Comparison of ENCODE assay signal across 29 mouse cellular contexts in genomic region chr19:37615039-37615630, GRCm38 (mm10).
DNase-seq lines count a peak whose midpoint lies in the region; ATAC-seq and TF ChIP-seq lines count a peak whose summit lies in the region.
"Had no signal": no experiment of that assay in that cellular context is flagged by ENCODE, and none has a peak within 500 bp of the region (broad histone marks: within the 10 kb centered on the region; RNA-seq: fewer than 3 reads in every experiment).

No protein-coding gene starts in this region.

- WGBS in heart, postnatal 0 days: 55% methylated on average over 4 of the region's 4 CpGs
- WGBS in midbrain, embryonic 11.5 days: 72% methylated on average over 4 of the region's 4 CpGs
- WGBS in midbrain, postnatal 0 days: 66% methylated on average over 4 of the region's 4 CpGs

- ATAC-seq in frontal cortex, adult (ENCODE audit: low TSS enrichment): 0 out of 2 replicates have a peak, but pooled peaks have one; percentile 34
- peak; percentile 39; the same call in 1 of the 2 replicates for ATAC-seq in heart, postnatal 0 days (ENCODE audit: insufficient read depth, low read depth)
- ATAC-seq in midbrain, embryonic 11.5 days (ENCODE audit: low FRiP score): no peak
- ATAC-seq in midbrain, postnatal 0 days (ENCODE audit: low FRiP score): no peak
- ATAC-seq in activated CD4-positive, CD25-positive, alpha-beta regulatory T cell, adult 4 months: no peak
- ATAC-seq: hindbrain, embryonic 16.5 days; Patski had no signal

- no peaks in the 10 kb centered on the region for H3K27me3 ChIP-seq in heart, postnatal 0 days (ENCODE audit: control insufficient read depth, insufficient read depth, low read length)
- H3K27me3 ChIP-seq in midbrain, embryonic 11.5 days (ENCODE audit: control insufficient read depth, insufficient read depth, low read length): no peaks in the 10 kb centered on the region
- H3K27me3 ChIP-seq in midbrain, postnatal 0 days (ENCODE audit: insufficient read depth, low read length): no peaks in the 10 kb centered on the region
- H3K27me3 ChIP-seq: embryonic facial prominence, embryonic 15.5 days; forebrain, embryonic 12.5 days; kidney, embryonic 15.5 days; limb, embryonic 15.5 days; midbrain, embryonic 12.5 days; neural tube, embryonic 13.5 days; Patski had no signal

- no peak for TF ChIP-seq EP300 in heart, postnatal 0 days (IDR thresholded peaks at IDR 0.05; ENCODE audit: low read depth)

- no peak overlapping the region for H3K27ac ChIP-seq in heart, postnatal 0 days (ENCODE audit: low read depth)
- H3K27ac ChIP-seq in midbrain, embryonic 11.5 days (ENCODE audit: low read depth, low read length): no peak overlapping the region
- H3K27ac ChIP-seq in midbrain, postnatal 0 days (ENCODE audit: low read depth, low read length): no peak overlapping the region
- H3K27ac ChIP-seq: embryonic facial prominence, embryonic 15.5 days; forebrain, embryonic 12.5 days; heart, adult 2 months; kidney, embryonic 15.5 days; left cerebral cortex, adult 2 months; limb, embryonic 15.5 days; liver, embryonic 14.5 days; macrophage; midbrain, embryonic 12.5 days; neural tube, embryonic 13.5 days had no signal

- DNase-seq in frontal cortex, postnatal 25 days (ENCODE audit: low spot score in 2 of 2): no peak
- peak; percentile 6 for DNase-seq in heart, postnatal 0 days (ENCODE audit: low spot score)
- no peak for DNase-seq in heart, postnatal 14 days
- DNase-seq in midbrain, embryonic 11.5 days (ENCODE audit: low spot score, missing footprints): peak; percentile 61
- no peak for DNase-seq in midbrain, postnatal 0 days (ENCODE audit: low spot score)
- DNase-seq: adrenal gland, postnatal 25 days; cerebellum, adult 18-20 months; cerebellum, postnatal 10 days; gastrocnemius, postnatal 25 days; heart, adult 2 months; heart, postnatal 10 days; kidney, adult 18-20 months; kidney, postnatal 25 days; lung, adult 2 months; lung, postnatal 10 days; thymus, postnatal 4 days had no signal

- no peaks in the 10 kb centered on the region for H3K9me3 ChIP-seq in heart, postnatal 0 days (replicated peaks; ENCODE audit: control insufficient read depth, low read length)
- no peaks in the 10 kb centered on the region for H3K9me3 ChIP-seq in midbrain, embryonic 11.5 days (ENCODE audit: control insufficient read depth, low read length)
- H3K9me3 ChIP-seq in midbrain, postnatal 0 days (ENCODE audit: low read length): no peaks in the 10 kb centered on the region
- H3K9me3 ChIP-seq: embryonic facial prominence, embryonic 15.5 days; forebrain, embryonic 12.5 days; kidney, embryonic 15.5 days; limb, embryonic 15.5 days; midbrain, embryonic 12.5 days; neural tube, embryonic 13.5 days had no signal

- H3K36me3 ChIP-seq in heart, postnatal 0 days (replicated peaks; ENCODE audit: control insufficient read depth, insufficient read depth, low read length): peaks cover 7% of the 10 kb centered on the region; the same call in 1 of the 2 replicates
- no peaks in the 10 kb centered on the region for H3K36me3 ChIP-seq in midbrain, embryonic 11.5 days (ENCODE audit: control insufficient read depth, insufficient read depth, low read length)
- H3K36me3 ChIP-seq in midbrain, postnatal 0 days (ENCODE audit: insufficient read depth, low read length): peaks cover 6% of the 10 kb centered on the region; the same call in 1 of the 2 replicates
- H3K36me3 ChIP-seq: embryonic facial prominence, embryonic 15.5 days; forebrain, embryonic 12.5 days; limb, embryonic 15.5 days; midbrain, embryonic 12.5 days had no signal

- H3K9ac ChIP-seq in heart, postnatal 0 days (replicated peaks; ENCODE audit: low read depth, low read length): no peak overlapping the region
- no peak overlapping the region for H3K9ac ChIP-seq in midbrain, embryonic 11.5 days (ENCODE audit: low read length)
- no peak overlapping the region for H3K9ac ChIP-seq in midbrain, postnatal 0 days (replicated peaks; ENCODE audit: low read length, poor library complexity, severe bottlenecking)
- H3K9ac ChIP-seq: embryonic facial prominence, embryonic 15.5 days; forebrain, embryonic 12.5 days; kidney, embryonic 15.5 days; limb, embryonic 15.5 days; liver, embryonic 14.5 days; midbrain, embryonic 12.5 days; neural tube, embryonic 13.5 days had no signal

- intact Hi-C loops in heart, postnatal 14 days (cut with DNase I): no loop called here

- TF ChIP-seq CTCF in heart, postnatal 0 days (IDR thresholded peaks at IDR 0.05; ENCODE audit: low read depth): no peak
- TF ChIP-seq CTCF in midbrain, postnatal 0 days (IDR thresholded peaks at IDR 0.05): no peak

- H3K4me3 ChIP-seq in heart, postnatal 0 days (ENCODE audit: low read depth, low read length): no peak overlapping the region
- no peak overlapping the region for H3K4me3 ChIP-seq in midbrain, embryonic 11.5 days (ENCODE audit: low read depth, low read length)
- no peak overlapping the region for H3K4me3 ChIP-seq in midbrain, postnatal 0 days (ENCODE audit: low read depth, low read length)
- H3K4me3 ChIP-seq: embryonic facial prominence, embryonic 15.5 days; forebrain, embryonic 12.5 days; heart, adult 2 months; kidney, embryonic 15.5 days; left cerebral cortex, adult 2 months; limb, embryonic 15.5 days; midbrain, embryonic 12.5 days; neural tube, embryonic 13.5 days had no signal

- H3K4me2 ChIP-seq in heart, postnatal 0 days (ENCODE audit: low read depth, low read length): no peak overlapping the region
- H3K4me2 ChIP-seq in midbrain, embryonic 11.5 days: no peak overlapping the region
- no peak overlapping the region for H3K4me2 ChIP-seq in midbrain, postnatal 0 days (ENCODE audit: low read depth, low read length, poor library complexity, severe bottlenecking)
- H3K4me2 ChIP-seq: embryonic facial prominence, embryonic 15.5 days; forebrain, embryonic 12.5 days; kidney, embryonic 15.5 days; limb, embryonic 15.5 days; midbrain, embryonic 12.5 days; neural tube, embryonic 13.5 days had no signal

- peaks cover 6% of the 10 kb centered on the region; the same call in 1 of the 2 replicates for H3K4me1 ChIP-seq in heart, postnatal 0 days (ENCODE audit: control insufficient read depth, insufficient read depth)
- H3K4me1 ChIP-seq in midbrain, embryonic 11.5 days (ENCODE audit: control insufficient read depth, insufficient read depth, low read length): no peaks in the 10 kb centered on the region
- no peaks in the 10 kb centered on the region for H3K4me1 ChIP-seq in midbrain, postnatal 0 days (ENCODE audit: insufficient read depth, low read length)
- H3K4me1 ChIP-seq: embryonic facial prominence, embryonic 15.5 days; forebrain, embryonic 12.5 days; kidney, embryonic 15.5 days; limb, embryonic 15.5 days; midbrain, embryonic 12.5 days; neural tube, embryonic 13.5 days had no signal

Comparison
In these comparisons a context has a peak if more than half of its experiments do, and no peak if none do; other contexts are left out.
1. DNase-seq: peak in heart, postnatal 0 days (single experiment) and midbrain, embryonic 11.5 days (single experiment); none in frontal cortex, postnatal 25 days (0 of 2), heart, postnatal 14 days (0 of 2) and midbrain, postnatal 0 days (single experiment).
2. ATAC-seq: peak in frontal cortex, adult (single experiment) and heart, postnatal 0 days (single experiment); none in midbrain, embryonic 11.5 days (single experiment), midbrain, postnatal 0 days (single experiment) and activated CD4-positive, CD25-positive, alpha-beta regulatory T cell, adult 4 months (single experiment).